Mouse (Mus musculus): ENCODE data around the gene Pdp2. TPM values are rescaled to one million over a fixed set of nuclear protein-coding genes. Genes with fewer than 3 reads are reported as not detected.
A peak's percentile ranks its signal among the peaks of the same experiment; 100 is the strongest.

Gene Pdp2
- polyA plus RNA-seq, 1 experiment from 2014 or later, result 18.2 TPM

DNA sequence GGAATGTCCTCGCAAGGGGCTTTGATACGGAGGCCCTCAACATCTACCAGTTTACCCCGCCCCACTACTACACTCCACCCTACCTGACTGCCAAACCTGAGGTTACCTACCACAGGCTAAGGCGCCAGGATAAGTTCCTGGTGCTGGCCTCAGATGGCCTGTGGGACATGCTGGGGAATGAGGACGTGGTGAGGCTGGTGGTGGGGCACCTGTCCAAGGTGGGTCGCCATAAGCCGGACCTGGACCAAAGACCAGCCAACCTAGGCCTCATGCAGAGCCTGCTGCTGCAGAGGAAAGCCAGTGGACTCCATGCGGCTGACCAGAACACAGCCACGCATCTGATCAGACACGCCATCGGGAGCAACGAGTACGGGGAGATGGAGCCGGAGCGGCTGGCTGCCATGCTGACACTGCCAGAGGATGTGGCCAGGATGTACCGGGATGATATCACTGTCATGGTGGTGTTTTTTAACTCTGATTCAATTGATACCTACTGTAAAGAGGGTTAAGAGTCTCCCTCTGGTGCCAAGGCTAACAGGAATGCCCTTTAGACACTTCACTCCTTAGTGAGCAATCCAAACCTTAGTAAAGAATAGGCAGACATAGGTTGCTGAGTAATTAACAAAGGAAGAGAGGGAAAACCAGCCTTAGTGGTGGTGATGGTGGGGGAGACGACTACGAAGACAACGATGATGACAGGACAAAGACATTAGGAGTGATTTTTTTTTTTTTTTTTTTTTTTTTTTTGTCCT, 3.5 kb downstream of the Pdp2 start:
- no peak overlapping the region for H3K27ac ChIP-seq (ENCODE audit: low read length)
- H3K4me1 ChIP-seq (ENCODE audit: control insufficient read depth, insufficient read depth, low read length), result peaks cover 16% of the 10 kb centered on the region
- H3K27me3 ChIP-seq (replicated peaks; ENCODE audit: control insufficient read depth, insufficient read depth, low read length), result no peaks in the 10 kb centered on the region
- H3K36me3 ChIP-seq (ENCODE audit: control insufficient read depth, insufficient read depth, low read length), result peaks cover 11% of the 10 kb centered on the region
- H3K4me2 ChIP-seq (ENCODE audit: low read depth, low read length), result no peak overlapping the region
- H3K9me3 ChIP-seq (ENCODE audit: control insufficient read depth, low read length), result no peaks in the 10 kb centered on the region
- no peak overlapping the region for H3K9ac ChIP-seq (ENCODE audit: low read depth, low read length)
- WGBS, result 97% methylated on average over 19 of the region's 19 CpGs
- no peak for ATAC-seq
- no peak overlapping the region for H3K4me3 ChIP-seq (ENCODE audit: low read length)

DNA sequence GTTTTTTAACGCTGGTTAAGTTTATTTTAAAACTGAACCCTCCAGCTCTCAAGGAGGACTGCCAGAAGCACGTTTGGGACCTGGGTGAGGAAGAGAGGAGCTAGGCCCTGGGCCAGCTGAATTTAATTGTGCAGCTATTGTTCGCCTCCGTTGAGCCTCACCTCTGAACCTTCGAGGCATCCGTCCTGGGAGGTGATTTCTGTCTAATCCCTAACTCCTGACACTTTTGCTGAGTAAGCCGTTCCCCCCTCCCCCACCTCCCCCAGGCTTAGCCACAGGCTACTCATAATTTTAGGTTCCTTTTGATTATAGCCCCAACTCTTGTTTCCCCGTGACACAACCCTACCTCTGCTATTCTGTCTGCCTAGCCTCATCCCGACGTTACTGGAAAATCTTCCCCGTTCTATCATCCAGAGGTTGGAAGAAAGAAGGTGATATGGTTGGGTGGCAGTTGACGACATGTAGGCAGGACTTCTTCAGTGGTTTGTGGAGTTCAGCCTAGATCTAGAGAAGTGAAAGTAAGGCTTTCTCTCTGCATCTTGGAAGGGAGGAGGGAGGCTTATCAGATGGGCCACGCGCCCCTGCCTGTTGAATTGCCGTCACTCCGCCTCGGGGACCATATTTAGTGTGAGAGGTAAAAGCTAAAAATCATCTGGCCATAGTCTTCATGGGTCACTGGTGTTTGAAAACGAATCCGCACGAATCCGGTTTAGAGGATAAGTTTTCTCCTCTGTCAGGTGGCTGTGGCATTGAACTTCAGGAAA, 4.7 kb downstream of the Pdp2 start:
- Histone ChIP-seq H3K4me3 (ENCODE audit: low read length) (no peak overlapping the region), H3K4me2 (ENCODE audit: low read depth, low read length) (no peak overlapping the region), H3K36me3 (ENCODE audit: control insufficient read depth, insufficient read depth, low read length) (peaks cover 11% of the 10 kb centered on the region), H3K9ac (ENCODE audit: low read depth, low read length) (no peak overlapping the region), H3K27me3 (replicated peaks; ENCODE audit: control insufficient read depth, insufficient read depth, low read length) (no peaks in the 10 kb centered on the region), H3K4me1 (ENCODE audit: control insufficient read depth, insufficient read depth, low read length) (peaks cover 10% of the 10 kb centered on the region; the same call in 1 of the 2 replicates), H3K27ac (ENCODE audit: low read length) (no peak overlapping the region), H3K9me3 (ENCODE audit: control insufficient read depth, low read length) (no peaks in the 10 kb centered on the region)
- WGBS, result 85% methylated on average over 21 of the region's 21 CpGs
- ATAC-seq, result no peak

DNA sequence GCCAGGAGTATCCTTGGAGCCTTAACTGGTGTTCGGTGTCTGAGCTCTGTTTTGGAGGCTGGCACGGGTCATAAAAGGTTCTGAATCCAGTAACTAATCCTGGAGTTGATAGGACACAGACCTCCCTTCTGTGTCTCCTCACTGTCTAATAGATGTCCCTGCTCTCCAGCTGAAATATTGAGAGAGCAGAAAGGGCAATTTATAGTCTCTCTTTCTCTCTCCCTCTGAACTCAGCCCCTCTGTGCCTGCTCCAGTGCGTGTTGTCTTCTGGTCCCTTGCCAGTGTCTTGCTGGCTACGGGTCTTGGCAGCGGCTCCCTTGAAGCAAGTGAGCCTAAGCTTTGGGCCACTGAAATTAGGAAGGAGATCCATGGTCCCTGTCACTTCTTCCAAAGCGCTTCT, 6.4 kb downstream of the Pdp2 start:
- Histone ChIP-seq H3K36me3 (ENCODE audit: control insufficient read depth, insufficient read depth, low read length) (peaks cover 11% of the 10 kb centered on the region), H3K4me1 (ENCODE audit: control insufficient read depth, insufficient read depth, low read length) (peaks cover 12% of the 10 kb centered on the region), H3K4me2 (ENCODE audit: low read depth, low read length) (no peak overlapping the region), H3K9me3 (ENCODE audit: control insufficient read depth, low read length) (no peaks in the 10 kb centered on the region), H3K4me3 (ENCODE audit: low read length) (no peak overlapping the region), H3K9ac (ENCODE audit: low read depth, low read length) (no peak overlapping the region), H3K27ac (ENCODE audit: low read length) (no peak overlapping the region), H3K27me3 (replicated peaks; ENCODE audit: control insufficient read depth, insufficient read depth, low read length) (no peaks in the 10 kb centered on the region)
- WGBS, result 50% methylated on average over 6 of the region's 6 CpGs
- ATAC-seq, result no peak

DNA sequence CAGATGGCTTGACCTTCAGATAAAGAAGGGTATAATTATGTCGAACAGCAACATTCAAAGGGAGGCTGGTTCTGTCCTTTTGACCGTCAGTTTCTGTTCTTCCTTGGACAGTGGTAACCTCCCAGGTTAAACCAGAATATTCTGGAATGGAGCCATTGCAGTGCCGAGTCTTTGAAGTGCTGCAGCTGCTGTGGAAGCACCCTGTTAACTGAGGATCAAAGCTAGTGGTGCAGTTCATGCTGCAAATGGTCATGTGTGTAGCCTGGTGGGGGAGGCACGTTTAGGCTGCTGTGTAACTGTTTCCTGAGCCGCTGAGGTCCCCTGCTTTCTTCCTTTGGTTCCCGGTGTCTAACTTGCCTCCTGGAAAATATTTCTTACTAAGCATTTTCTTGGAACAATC, 7.2 kb downstream of the Pdp2 start:
- Histone ChIP-seq H3K9ac (ENCODE audit: low read depth, low read length) (no peak overlapping the region), H3K4me1 (ENCODE audit: control insufficient read depth, insufficient read depth, low read length) (peaks cover 12% of the 10 kb centered on the region), H3K4me2 (ENCODE audit: low read depth, low read length) (no peak overlapping the region), H3K27me3 (replicated peaks; ENCODE audit: control insufficient read depth, insufficient read depth, low read length) (no peaks in the 10 kb centered on the region), H3K4me3 (ENCODE audit: low read length) (no peak overlapping the region), H3K36me3 (ENCODE audit: control insufficient read depth, insufficient read depth, low read length) (peaks cover 11% of the 10 kb centered on the region), H3K27ac (ENCODE audit: low read length) (no peak overlapping the region), H3K9me3 (ENCODE audit: control insufficient read depth, low read length) (no peaks in the 10 kb centered on the region)
- no peak for ATAC-seq
- 41% methylated on average over 6 of the region's 6 CpGs for WGBS

DNA sequence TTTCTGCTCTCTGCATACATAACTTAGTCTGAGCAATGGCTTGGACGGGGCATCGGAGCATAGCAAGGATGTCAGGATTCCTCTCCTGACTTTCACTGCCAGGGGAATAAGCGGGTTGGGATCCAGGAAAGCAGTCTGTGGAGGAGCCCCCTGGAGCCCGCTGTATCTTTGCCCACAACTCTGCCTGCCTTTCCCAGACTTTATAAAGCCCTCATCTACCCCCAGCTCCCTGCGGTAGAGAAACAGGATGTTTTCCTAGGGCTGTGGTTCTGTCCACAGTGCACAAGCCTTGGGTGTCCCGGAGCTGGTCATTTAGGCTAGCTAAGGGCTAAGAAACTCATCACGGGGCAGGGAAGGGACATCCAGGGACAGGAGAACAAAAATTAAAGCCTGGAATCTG, 10.1 kb downstream of the Pdp2 start:
- ATAC-seq, result no peak
- no peaks in the 10 kb centered on the region for H3K27me3 ChIP-seq (replicated peaks; ENCODE audit: control insufficient read depth, insufficient read depth, low read length)
- no peaks in the 10 kb centered on the region for H3K9me3 ChIP-seq (ENCODE audit: control insufficient read depth, low read length)
- H3K27ac ChIP-seq (ENCODE audit: low read length), result no peak overlapping the region
- H3K36me3 ChIP-seq (ENCODE audit: control insufficient read depth, insufficient read depth, low read length), result no peaks in the 10 kb centered on the region
- H3K4me1 ChIP-seq (ENCODE audit: control insufficient read depth, insufficient read depth, low read length), result peaks cover 12% of the 10 kb centered on the region
- H3K4me2 ChIP-seq (ENCODE audit: low read depth, low read length), result peak overlapping the region; percentile 63; the same call in 1 of the 2 replicates
- 31% methylated on average over 7 of the region's 7 CpGs for WGBS
- 0 out of 2 replicates have a peak overlapping the region, but pooled peaks have one; percentile 31 for H3K4me3 ChIP-seq (ENCODE audit: low read length)
- peak overlapping the region; percentile 48; the same call in 1 of the 2 replicates for H3K9ac ChIP-seq (ENCODE audit: low read depth, low read length)

DNA sequence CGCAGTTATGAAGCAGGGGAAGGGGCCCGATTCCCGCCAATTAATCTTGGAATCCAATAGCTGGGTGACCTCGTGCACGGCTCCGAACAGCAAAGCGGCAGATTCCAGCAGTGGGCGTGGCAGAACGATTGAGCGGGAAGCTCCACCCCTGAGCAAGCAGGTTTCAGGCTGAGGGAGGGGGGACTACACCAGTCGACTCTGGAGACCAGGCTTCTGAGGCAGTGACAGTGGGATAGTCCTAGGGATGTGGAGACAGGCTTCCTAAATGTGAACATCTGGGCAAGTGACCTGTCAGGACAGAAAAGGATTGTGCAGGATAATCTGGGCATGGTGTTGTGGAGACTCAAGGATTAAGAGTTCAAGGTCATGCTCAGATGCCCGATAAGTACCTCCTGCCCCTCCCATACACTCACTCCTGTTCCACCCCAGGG, 10.7 kb downstream of the Pdp2 start:
- peak; percentile 30 for ATAC-seq
- H3K36me3 ChIP-seq (ENCODE audit: control insufficient read depth, insufficient read depth, low read length), result no peaks in the 10 kb centered on the region
- 1% methylated on average over 12 of the region's 12 CpGs for WGBS
- no peak overlapping the region for H3K27ac ChIP-seq (ENCODE audit: low read length)
- peaks cover 16% of the 10 kb centered on the region for H3K4me1 ChIP-seq (ENCODE audit: control insufficient read depth, insufficient read depth, low read length)
- no peaks in the 10 kb centered on the region for H3K27me3 ChIP-seq (replicated peaks; ENCODE audit: control insufficient read depth, insufficient read depth, low read length)
- H3K9me3 ChIP-seq (ENCODE audit: control insufficient read depth, low read length), result no peaks in the 10 kb centered on the region
- H3K9ac ChIP-seq (ENCODE audit: low read depth, low read length), result 0 out of 2 replicates have a peak overlapping the region, but pooled peaks have one; percentile 32
- H3K4me2 ChIP-seq (ENCODE audit: low read depth, low read length), result peak overlapping the region; percentile 63
- peak overlapping the region; percentile 31 for H3K4me3 ChIP-seq (ENCODE audit: low read length)

DNA sequence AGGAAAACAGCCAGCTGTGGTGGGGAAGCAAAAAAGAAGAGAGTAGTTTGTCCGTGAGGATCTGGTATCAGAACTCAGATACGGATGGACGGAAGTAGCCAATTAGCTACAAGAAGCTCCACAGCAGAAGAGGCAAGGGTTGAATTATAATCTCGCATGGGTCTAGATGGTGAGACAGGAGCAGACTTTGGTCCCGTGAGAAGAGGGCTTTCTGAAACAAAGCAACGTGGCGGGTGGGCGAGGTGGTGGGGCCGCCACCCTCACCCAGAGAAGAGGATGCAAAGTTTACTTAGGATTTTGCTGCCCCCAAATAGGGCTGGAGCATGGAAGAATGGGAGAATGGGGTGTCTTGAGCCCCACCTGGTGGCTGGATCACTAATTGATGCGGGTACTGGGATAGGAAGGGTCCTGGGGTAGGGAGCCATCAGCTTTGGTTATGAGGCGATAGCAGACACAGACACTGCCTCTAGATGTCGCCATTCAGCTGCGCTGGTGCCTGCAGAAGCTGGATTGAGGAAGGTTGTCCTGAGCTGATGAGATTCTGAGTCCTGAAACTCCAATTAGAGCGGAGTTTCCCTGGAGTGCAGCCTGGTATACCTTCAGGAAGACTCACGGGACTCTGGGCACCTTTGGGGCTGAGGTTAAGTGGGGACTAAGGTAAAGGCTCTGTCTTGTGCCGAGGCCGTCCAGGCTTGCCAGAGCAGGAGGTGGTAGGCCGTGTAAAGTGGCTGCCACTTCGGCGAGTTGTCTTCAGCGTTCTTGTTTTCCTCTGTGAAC, 11.4 kb downstream of the Pdp2 start:
- H3K4me3 ChIP-seq (ENCODE audit: low read length), result peak overlapping the region; percentile 31
- H3K27ac ChIP-seq (ENCODE audit: low read length), result no peak overlapping the region
- H3K4me1 ChIP-seq (ENCODE audit: control insufficient read depth, insufficient read depth, low read length), result peaks cover 16% of the 10 kb centered on the region
- peak overlapping the region; percentile 63 for H3K4me2 ChIP-seq (ENCODE audit: low read depth, low read length)
- peak; percentile 89 for ATAC-seq
- H3K36me3 ChIP-seq (ENCODE audit: control insufficient read depth, insufficient read depth, low read length), result no peaks in the 10 kb centered on the region
- H3K9me3 ChIP-seq (ENCODE audit: control insufficient read depth, low read length), result no peaks in the 10 kb centered on the region
- peak overlapping the region; percentile 32; the same call in 1 of the 2 replicates for H3K9ac ChIP-seq (ENCODE audit: low read depth, low read length)
- 21% methylated on average over 21 of the region's 21 CpGs for WGBS
- no peaks in the 10 kb centered on the region for H3K27me3 ChIP-seq (replicated peaks; ENCODE audit: control insufficient read depth, insufficient read depth, low read length)

- no peaks in the 10 kb centered on the region for H3K27me3 ChIP-seq (replicated peaks; ENCODE audit: control insufficient read depth, insufficient read depth, low read length)
- no peaks in the 10 kb centered on the region for H3K36me3 ChIP-seq (ENCODE audit: control insufficient read depth, insufficient read depth, low read length)
- no peak for ATAC-seq
- no peaks in the 10 kb centered on the region for H3K9me3 ChIP-seq (ENCODE audit: control insufficient read depth, low read length)
- H3K9ac ChIP-seq (ENCODE audit: low read depth, low read length), result no peak overlapping the region
- H3K4me2 ChIP-seq (ENCODE audit: low read depth, low read length), result no peak overlapping the region
- 69% methylated on average over 4 of the region's 4 CpGs for WGBS
- peaks cover 16% of the 10 kb centered on the region for H3K4me1 ChIP-seq (ENCODE audit: control insufficient read depth, insufficient read depth, low read length)
- H3K4me3 ChIP-seq (ENCODE audit: low read length), result no peak overlapping the region
- no peak overlapping the region for H3K27ac ChIP-seq (ENCODE audit: low read length)
Measured at GRCm38 (mm10) chr8:104603245-104603593, 12.0 kb downstream of the Pdp2 start.

DNA sequence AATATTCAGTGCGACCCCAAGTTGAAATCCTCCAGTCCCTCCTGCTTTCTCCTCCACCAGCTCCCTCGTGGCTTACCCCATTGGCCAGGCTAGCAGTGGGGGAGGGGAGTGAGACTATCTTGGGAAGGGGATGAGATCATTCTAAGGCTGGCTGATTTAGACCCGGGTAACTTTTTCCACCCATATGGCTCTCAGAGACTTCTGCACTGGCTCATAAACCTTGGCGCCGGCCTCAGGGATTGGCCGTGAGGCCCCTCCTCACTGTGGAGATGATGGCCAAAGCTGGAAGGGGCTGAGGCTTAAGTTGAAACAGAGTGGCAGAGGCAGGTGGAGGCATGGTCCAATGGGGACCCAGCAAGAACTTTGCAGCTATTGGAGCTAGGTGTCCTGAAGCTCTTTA, 15.1 kb downstream of the Pdp2 start:
- no peak overlapping the region for H3K4me2 ChIP-seq (ENCODE audit: low read depth, low read length)
- H3K27ac ChIP-seq (ENCODE audit: low read length), result no peak overlapping the region
- no peaks in the 10 kb centered on the region for H3K27me3 ChIP-seq (replicated peaks; ENCODE audit: control insufficient read depth, insufficient read depth, low read length)
- no peaks in the 10 kb centered on the region for H3K9me3 ChIP-seq (ENCODE audit: control insufficient read depth, low read length)
- peak; percentile 15; the same call in 1 of the 2 replicates for ATAC-seq
- peaks cover 13% of the 10 kb centered on the region for H3K4me1 ChIP-seq (ENCODE audit: control insufficient read depth, insufficient read depth, low read length)
- no peaks in the 10 kb centered on the region for H3K36me3 ChIP-seq (ENCODE audit: control insufficient read depth, insufficient read depth, low read length)
- WGBS, result 30% methylated on average over 6 of the region's 6 CpGs
- no peak overlapping the region for H3K4me3 ChIP-seq (ENCODE audit: low read length)
- no peak overlapping the region for H3K9ac ChIP-seq (ENCODE audit: low read depth, low read length)
